Mouse (Mus musculus): Measurements from ENCODE around the gene Zfp14. TPM values are rescaled to one million over a fixed set of nuclear protein-coding genes. Genes with fewer than 3 reads are reported as not detected.

Gene Zfp14
- 13.4 and 13.7 TPM in 2 replicates for polyA plus RNA-seq (2015; fragmentation: Nextera tagmentation; extraction: Ambion mirVana)

- Histone ChIP-seq H3K9me3 (replicated peaks; ENCODE audit: control insufficient read depth, low read length, poor library complexity, severe bottlenecking) (no peaks in the 10 kb centered on the region), H3K4me3 (ENCODE audit: low read depth, low read length) (peak within 1 kb of the TSS; percentile 72), H3K36me3 (ENCODE audit: control insufficient read depth, insufficient read depth, low read length) (peaks cover 4% of the 10 kb centered on the region), H3K27me3 (ENCODE audit: control insufficient read depth, insufficient read depth, low read depth, low read length) (no peaks in the 10 kb centered on the region), H3K9ac (ENCODE audit: low read depth, low read length) (peak within 1 kb of the TSS; percentile 84), H3K27ac (ENCODE audit: low read length) (peak within 1 kb of the TSS; percentile 90), H3K4me1 (ENCODE audit: control insufficient read depth, insufficient read depth, low read length) (peaks cover 6% of the 10 kb centered on the region; the same call in 1 of the 2 replicates), H3K4me2 (ENCODE audit: low read length) (peak within 1 kb of the TSS; percentile 75)
- ATAC-seq: peak; percentile 99
- under 1% methylated on average over 40 of the region's 40 CpGs for WGBS
Measured at GRCm38 (mm10) chr7:30050882-30051548, at the start of gene Zfp14. Zfp14 (minus strand) TSS chr7:30051380.

GRCm38 (mm10) chr7:30099297-30099696, 48.1 kb upstream of the Zfp14 start:
- Histone ChIP-seq H3K4me1 (ENCODE audit: control insufficient read depth, insufficient read depth, low read length) (peaks cover 18% of the 10 kb centered on the region), H3K27ac (ENCODE audit: low read length) (no peak overlapping the region), H3K4me3 (ENCODE audit: low read depth, low read length) (no peak overlapping the region), H3K27me3 (ENCODE audit: control insufficient read depth, insufficient read depth, low read depth, low read length) (no peaks in the 10 kb centered on the region), H3K9me3 (replicated peaks; ENCODE audit: control insufficient read depth, low read length, poor library complexity, severe bottlenecking) (peaks cover 4% of the 10 kb centered on the region; the same call in 1 of the 2 replicates), H3K4me2 (ENCODE audit: low read length) (no peak overlapping the region), H3K9ac (ENCODE audit: low read depth, low read length) (no peak overlapping the region), H3K36me3 (ENCODE audit: control insufficient read depth, insufficient read depth, low read length) (peaks cover 37% of the 10 kb centered on the region)
- 98% methylated on average over 13 of the region's 13 CpGs for whole genome bisulfite sequencing
- no peak for ATAC-seq

GRCm38 (mm10) chr7:30095551-30096125, 44.5 kb upstream of the Zfp14 start:
- Histone ChIP-seq H3K4me1 (ENCODE audit: control insufficient read depth, insufficient read depth, low read length) (peaks cover 23% of the 10 kb centered on the region), H3K4me2 (ENCODE audit: low read length) (peak overlapping the region; percentile 74), H3K27me3 (ENCODE audit: control insufficient read depth, insufficient read depth, low read depth, low read length) (no peaks in the 10 kb centered on the region), H3K9ac (ENCODE audit: low read depth, low read length) (peak overlapping the region; percentile 64), H3K27ac (ENCODE audit: low read length) (peak overlapping the region; percentile 18; the same call in 1 of the 2 replicates), H3K4me3 (ENCODE audit: low read depth, low read length) (peak overlapping the region; percentile 78), H3K36me3 (ENCODE audit: control insufficient read depth, insufficient read depth, low read length) (peaks cover 13% of the 10 kb centered on the region), H3K9me3 (replicated peaks; ENCODE audit: control insufficient read depth, low read length, poor library complexity, severe bottlenecking) (no peaks in the 10 kb centered on the region)
- ATAC-seq: no peak
- WGBS: 3% methylated on average over 5 of the region's 5 CpGs

DNA sequence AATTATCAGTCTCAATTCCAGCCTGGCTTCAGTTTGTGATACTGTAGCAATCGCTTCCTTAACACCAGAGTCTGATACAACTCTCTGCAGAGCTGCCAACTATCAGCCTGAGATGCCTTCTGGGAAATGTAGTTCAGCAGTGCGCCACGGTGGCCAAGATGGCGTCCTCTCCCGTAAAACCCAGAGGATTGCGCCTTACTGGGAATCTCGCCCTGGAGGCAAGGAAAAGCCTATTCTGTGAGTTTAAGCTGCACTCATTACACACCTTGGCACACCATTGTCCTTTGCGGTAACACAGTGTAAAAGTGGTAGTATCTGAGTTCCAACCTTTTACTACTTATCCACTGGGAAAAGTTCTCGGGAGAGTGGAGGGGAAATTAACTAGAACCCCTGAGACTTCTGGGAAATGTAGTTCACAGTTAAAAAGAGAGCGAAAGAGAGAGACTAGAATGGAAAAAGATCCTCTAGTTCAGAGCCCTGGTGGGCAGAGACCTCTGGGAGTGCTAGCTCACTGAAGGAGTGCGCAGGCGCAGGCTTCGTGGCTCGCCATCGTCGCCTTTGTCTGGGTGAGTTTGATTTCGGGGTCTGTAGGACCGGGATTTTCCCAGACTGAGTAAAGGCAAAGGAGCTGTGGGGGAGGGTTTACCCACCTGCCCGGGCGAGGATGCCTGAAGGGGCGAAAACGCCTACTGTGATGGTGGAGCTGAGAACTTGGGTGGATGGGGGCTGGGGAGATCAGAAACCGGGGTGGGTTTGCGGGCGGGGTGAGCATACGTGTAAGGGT, 43.7 kb upstream of the Zfp14 start, which contains the start of gene Zfp260:
Gene Zfp260 (plus strand): TSS at position 132 of the 784 bp plus-strand sequence.
- under 1% methylated on average over 26 of the region's 26 CpGs for WGBS
- ATAC-seq: peak; percentile 81
- peaks cover 6% of the 10 kb centered on the region for H3K36me3 ChIP-seq (ENCODE audit: control insufficient read depth, insufficient read depth, low read length)

GRCm38 (mm10) chr7:30093918-30094415, 42.8 kb upstream of the Zfp14 start:
- H3K27me3 ChIP-seq (ENCODE audit: control insufficient read depth, insufficient read depth, low read depth, low read length): no peaks in the 10 kb centered on the region
- peak overlapping the region; percentile 78; the same call in 1 of the 2 replicates for H3K4me3 ChIP-seq (ENCODE audit: low read depth, low read length)
- 80% methylated on average over 6 of the region's 6 CpGs for WGBS
- H3K36me3 ChIP-seq (ENCODE audit: control insufficient read depth, insufficient read depth, low read length): no peaks in the 10 kb centered on the region
- H3K4me1 ChIP-seq (ENCODE audit: control insufficient read depth, insufficient read depth, low read length): peaks cover 30% of the 10 kb centered on the region
- H3K4me2 ChIP-seq (ENCODE audit: low read length): peak overlapping the region; percentile 74
- no peaks in the 10 kb centered on the region for H3K9me3 ChIP-seq (replicated peaks; ENCODE audit: control insufficient read depth, low read length, poor library complexity, severe bottlenecking)
- peak overlapping the region; percentile 98 for H3K27ac ChIP-seq (ENCODE audit: low read length)
- H3K9ac ChIP-seq (ENCODE audit: low read depth, low read length): peak overlapping the region; percentile 94; the same call in 1 of the 2 replicates
- ATAC-seq: no peak

More for the DNA sequence above, 43.7 kb upstream of the Zfp14 start, which contains the start of gene Zfp260:
- H3K4me3 ChIP-seq (ENCODE audit: low read depth, low read length): peak within 1 kb of the TSS; percentile 78
- H3K4me2 ChIP-seq (ENCODE audit: low read length): peak within 1 kb of the TSS; percentile 74
- peaks cover 23% of the 10 kb centered on the region for H3K4me1 ChIP-seq (ENCODE audit: control insufficient read depth, insufficient read depth, low read length)
- H3K9ac ChIP-seq (ENCODE audit: low read depth, low read length): peak within 1 kb of the TSS; percentile 94
- no peaks in the 10 kb centered on the region for H3K27me3 ChIP-seq (ENCODE audit: control insufficient read depth, insufficient read depth, low read depth, low read length)
- peak within 1 kb of the TSS; percentile 98 for H3K27ac ChIP-seq (ENCODE audit: low read length)
- no peaks in the 10 kb centered on the region for H3K9me3 ChIP-seq (replicated peaks; ENCODE audit: control insufficient read depth, low read length, poor library complexity, severe bottlenecking)

DNA sequence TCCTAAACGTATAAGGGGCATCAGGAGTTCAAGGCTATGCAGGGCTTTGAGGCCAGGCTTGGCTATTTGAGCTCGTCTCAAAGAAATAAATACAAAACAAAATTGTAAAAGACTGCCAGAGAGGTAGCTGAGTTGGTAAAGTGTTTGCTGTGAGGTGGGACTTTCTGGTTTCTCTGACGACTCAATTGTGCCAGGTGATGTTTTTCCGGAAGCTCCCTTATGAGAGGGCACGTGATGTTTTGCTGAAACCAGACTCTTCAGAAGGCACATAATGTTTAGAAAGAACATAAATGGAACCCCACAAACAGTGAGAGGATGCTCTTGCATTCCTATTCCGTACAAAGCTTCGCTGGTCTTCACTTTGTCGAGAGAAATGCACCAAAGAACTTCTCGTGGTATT, 41.5 kb upstream of the Zfp14 start:
- WGBS: 88% methylated on average over 9 of the region's 9 CpGs
- no peak for ATAC-seq
- peaks cover 39% of the 10 kb centered on the region for H3K4me1 ChIP-seq (ENCODE audit: control insufficient read depth, insufficient read depth, low read length)

GRCm38 (mm10) chr7:30090970-30091585, 39.9 kb upstream of the Zfp14 start:
- ATAC-seq: peak; percentile 15

More for the DNA sequence above, 41.5 kb upstream of the Zfp14 start:
- no peaks in the 10 kb centered on the region for H3K9me3 ChIP-seq (replicated peaks; ENCODE audit: control insufficient read depth, low read length, poor library complexity, severe bottlenecking)
- no peak overlapping the region for H3K27ac ChIP-seq (ENCODE audit: low read length)
- no peaks in the 10 kb centered on the region for H3K36me3 ChIP-seq (ENCODE audit: control insufficient read depth, insufficient read depth, low read length)
- no peak overlapping the region for H3K9ac ChIP-seq (ENCODE audit: low read depth, low read length)
- no peaks in the 10 kb centered on the region for H3K27me3 ChIP-seq (ENCODE audit: control insufficient read depth, insufficient read depth, low read depth, low read length)
- no peak overlapping the region for H3K4me3 ChIP-seq (ENCODE audit: low read depth, low read length)
- no peak overlapping the region for H3K4me2 ChIP-seq (ENCODE audit: low read length)

More at GRCm38 (mm10) chr7:30090970-30091585, 39.9 kb upstream of the Zfp14 start:
- WGBS: 5% methylated on average over 9 of the region's 9 CpGs
- Histone ChIP-seq H3K4me3 (ENCODE audit: low read depth, low read length) (peak overlapping the region; percentile 59), H3K4me1 (ENCODE audit: control insufficient read depth, insufficient read depth, low read length) (peaks cover 30% of the 10 kb centered on the region), H3K36me3 (ENCODE audit: control insufficient read depth, insufficient read depth, low read length) (peaks cover 6% of the 10 kb centered on the region), H3K27me3 (ENCODE audit: control insufficient read depth, insufficient read depth, low read depth, low read length) (no peaks in the 10 kb centered on the region), H3K27ac (ENCODE audit: low read length) (peak overlapping the region; percentile 89), H3K9ac (ENCODE audit: low read depth, low read length) (peak overlapping the region; percentile 74), H3K4me2 (ENCODE audit: low read length) (peak overlapping the region; percentile 65), H3K9me3 (replicated peaks; ENCODE audit: control insufficient read depth, low read length, poor library complexity, severe bottlenecking) (no peaks in the 10 kb centered on the region)
